Mouse (Mus musculus) neural tube, embryonic 15.5 days (tissue): ENCODE measurements around the gene Hspb7. TPM values are rescaled to one million over a fixed set of nuclear protein-coding genes. Genes with fewer than 3 reads are reported as not detected.

Experiments used
- polyA plus RNA-seq: library from polyadenylated mRNA; unstranded; fragments of >200 nt; fragmentation: Nextera tagmentation; extraction: Ambion mirVana; gene quantifications from 2 replicates; pipeline ENCODE4 v1.2.1, GENCODE M21; 2015

Hspb7 gene
- polyA plus RNA-seq, 1 experiment from 2014 or later: 0.31 TPM

Other genes starting within 250 kb of the Hspb7 start
- gene Rsg1, start 206.8 kb upstream of the Hspb7 start, polyA plus RNA-seq: 8.9 and 9.0 TPM in 2 replicates
- 1.3 and 3.8 TPM in 2 replicates for gene Arhgef19, start 181.3 kb upstream of the Hspb7 start, polyA plus RNA-seq
- gene Epha2, start 119.5 kb upstream of the Hspb7 start, polyA plus RNA-seq: 0.87 and 1.9 TPM in 2 replicates
- gene Fam131c, start 52.6 kb upstream of the Hspb7 start, polyA plus RNA-seq: 35.2 and 42.5 TPM in 2 replicates
- gene Clcnka, start 22.1 kb upstream of the Hspb7 start, polyA plus RNA-seq: 0.33 TPM in 1 of 2 replicates, not detected in the other
- gene Clcnkb, start 4.8 kb upstream of the Hspb7 start, polyA plus RNA-seq: 0.27 TPM in 1 of 2 replicates, not detected in the other
- gene Srarp, start 15.3 kb downstream of the Hspb7 start, polyA plus RNA-seq: 0.27 and 0.58 TPM in 2 replicates
- gene Zbtb17, start 23.9 kb downstream of the Hspb7 start, polyA plus RNA-seq: 34.8 and 34.9 TPM in 2 replicates
- gene Spen, start 117.8 kb downstream of the Hspb7 start, polyA plus RNA-seq: 13.4 and 13.7 TPM in 2 replicates
- 31.0 and 32.2 TPM in 2 replicates for gene Fblim1, start 185.3 kb downstream of the Hspb7 start, polyA plus RNA-seq
- 0.18 and 0.88 TPM in 2 replicates for gene Tmem82, start 197.9 kb downstream of the Hspb7 start, polyA plus RNA-seq
- 0.10 and 0.28 TPM in 2 replicates for gene Slc25a34, start 203.0 kb downstream of the Hspb7 start, polyA plus RNA-seq
- gene Plekhm2, start 244.1 kb downstream of the Hspb7 start, polyA plus RNA-seq: 6.8 and 8.1 TPM in 2 replicates